Mouse (Mus musculus) E14TG2a.4 (cell line): ENCODE measurements around the gene Sp6.

ENCODE experiments used
- CTCF ChIP-seq: conservative IDR thresholded peaks from 2 replicates; pipeline ENCODE4 v1.5.1; 2014; ENCODE audit warnings: low read length
- POU5F1 ChIP-seq: IDR thresholded peaks from 2 replicates; pipeline ENCODE4 v1.6.1; 2014; ENCODE audit warnings: low read length, borderline replicate concordance

GRCm38 (mm10) chr11:97021121-97021765, 8.0 kb downstream of the Sp6 start:
- TF ChIP-seq CTCF (no peak), POU5F1 (no peak)
